Mouse (Mus musculus) cerebellum, adult 2 months (tissue): Measurements from ENCODE around the gene Ina. TPM values are rescaled to one million over a fixed set of nuclear protein-coding genes. Genes with fewer than 3 reads are reported as not detected.
"Not testable (repeated sequence)": the region's sequence is repeated elsewhere in the genome, so short reads cannot be mapped to it uniquely, and the experiment has no call there.

Source experiments
- DNase-seq, 2 experiments: peaks; one replicate each; pipeline ENCODE4 v3.0.0; 2021
- H3K27ac ChIP-seq: fragments of 200-500 bp; 2 replicates; pipeline ENCODE4 v1.5.1; 2012; ENCODE audit warnings: low read length, control low read depth, inconsistent platforms; ENCODE audit not compliant: insufficient read depth
- H3K27me3 ChIP-seq: fragments of 200-500 bp; 2 replicates; pipeline ENCODE4 v1.6.1; 2012; ENCODE audit warnings: inconsistent platforms, mild to moderate bottlenecking, low read length, moderate library complexity; ENCODE audit not compliant: control insufficient read depth, insufficient read depth
- H3K4me1 ChIP-seq: fragments of 200-500 bp; 2 replicates; pipeline ENCODE4 v1.6.1; 2011; ENCODE audit warnings: low read length; ENCODE audit not compliant: control insufficient read depth, insufficient read depth
- H3K4me3 ChIP-seq: fragments of 200-500 bp; replicated peaks from 2 replicates; pipeline ENCODE3; 2011; ENCODE audit warnings: mild to moderate bottlenecking, low read depth, low read length, control low read depth; ENCODE audit not compliant: insufficient read depth
- CTCF ChIP-seq: fragments of 200-500 bp; IDR thresholded peaks from 2 replicates; pipeline ENCODE4 v1.5.1; 2011; ENCODE audit warnings: low read depth, mild to moderate bottlenecking, control low read depth, low read length, moderate library complexity, borderline replicate concordance; ENCODE audit not compliant: insufficient read depth
- POLR2A ChIP-seq: fragments of 200-500 bp; IDR thresholded peaks from 2 replicates; pipeline ENCODE4 v1.6.1; 2011; ENCODE audit warnings: low read length, control low read depth, borderline replicate concordance; ENCODE audit not compliant: insufficient read depth
- WGBS: fragments of 180-500 bp; shearing (Covaris S2); methylation state at CpG from one replicate; pipeline ENCODE4 v1.1.7; 2018; 5-methylcytosine and 5-hydroxymethylcytosine counted together
- polyA plus RNA-seq: library from polyadenylated mRNA; depleted of rRNA; stranded (reverse); fragments of >200 nt; gene quantifications from 2 replicates; pipeline ENCODE4 v1.2.3, GENCODE M21; 2012

Gene Ina
- polyA plus RNA-seq, 1 experiment, result 232 TPM

DNA sequence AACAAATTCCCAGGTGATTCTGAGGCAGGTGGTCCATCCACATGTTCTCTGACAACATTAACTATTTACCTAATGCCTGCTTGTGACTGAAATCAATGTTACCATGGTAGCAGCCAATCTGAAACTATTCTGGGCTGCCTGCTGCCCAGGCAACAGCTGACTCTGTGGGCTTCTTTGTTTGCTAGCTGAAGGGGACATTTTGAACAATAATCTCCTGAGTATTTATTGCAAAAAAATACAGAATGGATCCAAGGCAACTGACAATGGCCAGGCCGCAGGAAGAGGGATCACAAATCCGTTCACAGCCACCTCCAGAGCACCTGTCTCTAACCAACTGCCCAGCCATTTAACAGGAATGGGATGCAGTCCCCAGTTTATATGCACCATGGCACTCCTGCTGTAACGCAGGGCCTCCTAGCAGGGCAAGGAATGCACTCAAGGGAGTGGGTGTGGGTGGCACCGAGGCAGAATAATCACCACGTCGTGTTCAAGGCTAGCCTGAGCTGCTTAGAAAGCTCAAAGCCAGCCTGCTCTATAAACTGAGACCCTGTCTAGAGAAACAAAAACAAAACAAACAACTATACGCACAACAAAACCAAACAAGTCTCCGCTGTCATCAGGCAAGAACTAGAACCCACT is 43.3 kb upstream of the Ina start:
- 60% methylated on average over 8 of the region's 8 CpGs for WGBS
- no peaks in the 10 kb centered on the region for H3K27me3 ChIP-seq
- no peak for DNase-seq
- no peak overlapping the region for H3K4me3 ChIP-seq
- H3K4me1 ChIP-seq, result peaks cover 22% of the 10 kb centered on the region
- TF ChIP-seq CTCF (no peak), POLR2A (no peak)
- H3K27ac ChIP-seq, result no peak overlapping the region

DNA sequence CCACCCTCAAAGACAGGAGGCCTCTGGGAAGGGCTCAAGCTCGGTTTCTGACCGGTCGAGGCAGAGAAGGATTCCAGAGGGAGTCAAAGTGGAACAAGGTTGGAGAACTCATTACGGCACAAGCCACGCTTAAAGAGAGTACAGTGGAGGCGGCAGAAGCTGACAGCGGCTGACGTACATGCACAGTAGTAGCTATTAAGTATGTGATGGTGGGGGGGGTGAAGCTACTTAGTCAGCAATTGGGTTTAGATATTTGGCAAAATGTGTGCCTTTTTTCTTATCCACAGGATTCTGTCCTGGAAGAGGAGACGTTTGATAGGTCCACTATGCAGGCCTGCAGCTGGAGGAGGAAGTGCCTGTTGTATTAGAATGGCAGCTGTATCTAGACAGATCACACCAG is 42.8 kb upstream of the Ina start:
- WGBS, result 83% methylated on average over 9 of the region's 9 CpGs
- DNase-seq, result no peak

DNA sequence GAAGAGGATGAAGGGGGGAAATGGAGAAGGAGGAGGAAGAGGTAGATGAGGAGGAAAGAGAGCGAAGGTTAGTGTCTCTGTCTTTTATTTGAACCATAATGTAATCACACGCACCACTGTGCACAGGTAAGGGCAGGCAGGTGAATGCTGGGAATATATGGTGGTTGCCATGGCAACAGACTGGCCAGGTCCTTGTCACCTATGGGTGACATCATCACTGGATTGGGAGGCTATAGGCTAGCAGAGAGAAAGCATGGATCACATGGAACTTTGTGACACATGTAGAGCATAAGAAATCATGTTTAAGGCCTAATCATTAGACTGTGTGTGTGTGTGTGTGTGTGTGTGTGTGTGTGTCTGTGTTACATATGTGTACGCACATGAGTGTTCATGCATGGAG is 42.3 kb upstream of the Ina start:
- Histone ChIP-seq H3K27ac (no peak overlapping the region), H3K27me3 (no peaks in the 10 kb centered on the region), H3K4me1 (peaks cover 22% of the 10 kb centered on the region), H3K4me3 (no peak overlapping the region)
- WGBS, result 97% methylated on average over 3 of the region's 3 CpGs
- TF ChIP-seq CTCF (no peak), POLR2A (no peak)
- DNase-seq, result no peak

More for the DNA sequence above, 42.8 kb upstream of the Ina start:
- H3K27me3 ChIP-seq, result no peaks in the 10 kb centered on the region
- H3K4me1 ChIP-seq, result peaks cover 22% of the 10 kb centered on the region
- TF ChIP-seq POLR2A, result no peak
- TF ChIP-seq CTCF, result no peak
- H3K4me3 ChIP-seq, result no peak overlapping the region
- H3K27ac ChIP-seq, result no peak overlapping the region

DNA sequence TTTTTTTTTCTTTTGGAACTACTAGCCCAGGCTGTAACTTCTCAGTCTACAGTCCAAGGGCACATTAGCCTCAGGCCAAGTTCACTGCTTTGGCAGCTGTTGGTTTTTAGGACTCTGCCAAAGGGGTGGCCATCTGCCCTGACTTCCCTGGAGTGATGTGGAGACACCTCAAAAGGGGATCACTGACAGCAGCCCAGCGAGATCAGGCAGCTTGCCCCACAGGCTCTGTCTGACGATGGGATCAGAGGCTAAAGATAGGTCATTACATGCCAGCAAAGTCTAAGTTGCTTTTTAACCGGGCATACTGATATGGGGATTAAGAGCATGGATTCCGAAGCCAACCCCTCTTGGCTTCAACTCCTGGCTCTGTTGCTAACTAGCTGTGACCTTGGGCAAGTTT is 38.9 kb upstream of the Ina start:
- Histone ChIP-seq H3K27me3 (no peaks in the 10 kb centered on the region), H3K4me1 (peaks cover 13% of the 10 kb centered on the region), H3K27ac (no peak overlapping the region), H3K4me3 (no peak overlapping the region)
- no peak for TF ChIP-seq CTCF
- no peak for TF ChIP-seq POLR2A
- peak; percentile 50 to 61 for DNase-seq
- 21% methylated on average over 4 of the region's 4 CpGs for WGBS

DNA sequence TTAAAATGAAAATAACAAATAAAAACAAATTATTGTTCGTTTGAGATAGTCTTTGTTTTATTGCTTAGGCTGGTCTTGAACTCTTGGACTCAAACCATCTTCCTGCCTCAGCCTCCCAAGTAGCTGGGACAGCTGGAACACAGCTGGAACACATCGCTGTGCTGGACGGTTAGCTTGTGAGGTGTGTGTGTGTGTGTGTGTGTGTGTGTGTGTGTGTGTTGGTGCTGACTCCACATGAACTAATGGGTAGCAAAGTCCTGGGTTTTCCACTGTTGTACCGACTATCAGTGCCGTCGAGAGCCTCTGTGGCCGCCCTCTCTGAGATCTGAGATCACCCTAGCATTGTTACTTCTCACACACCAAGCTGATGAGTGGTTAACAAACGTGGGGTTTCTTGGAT is 38.5 kb upstream of the Ina start:
- Histone ChIP-seq H3K27ac (no peak overlapping the region), H3K4me1 (peaks cover 13% of the 10 kb centered on the region), H3K4me3 (no peak overlapping the region), H3K27me3 (no peaks in the 10 kb centered on the region)
- WGBS, result 77% methylated on average over 8 of the region's 8 CpGs
- DNase-seq, result no peak
- no peak for TF ChIP-seq POLR2A
- no peak for TF ChIP-seq CTCF

DNA sequence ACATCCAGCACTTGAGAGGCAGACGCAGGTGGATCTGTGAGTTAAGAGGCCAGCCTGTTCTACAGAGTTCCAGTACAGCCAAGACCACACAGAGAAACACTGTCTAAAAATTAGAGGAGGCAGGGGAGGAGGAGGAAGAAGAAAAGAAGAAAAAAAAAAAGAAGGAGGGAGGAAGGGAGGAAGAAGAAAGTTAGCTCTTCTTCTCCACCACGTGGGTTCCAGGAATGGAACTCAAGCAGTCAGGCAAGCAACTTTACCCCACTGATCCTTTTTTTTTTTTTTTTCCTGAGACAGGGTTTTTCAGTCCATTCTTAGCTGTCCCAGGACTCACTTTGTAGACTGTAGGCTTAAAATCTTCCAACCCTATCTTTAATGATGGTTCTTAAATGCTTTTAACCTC is 37.8 kb upstream of the Ina start:
- DNase-seq, result no peak
- Histone ChIP-seq H3K4me3 (no peak overlapping the region), H3K4me1 (peaks cover 6% of the 10 kb centered on the region; the same call in 1 of the 2 replicates), H3K27ac (no peak overlapping the region), H3K27me3 (no peaks in the 10 kb centered on the region)
- TF ChIP-seq POLR2A (no peak), CTCF (no peak)
- WGBS, result 84% methylated on average over 2 of the region's 2 CpGs

DNA sequence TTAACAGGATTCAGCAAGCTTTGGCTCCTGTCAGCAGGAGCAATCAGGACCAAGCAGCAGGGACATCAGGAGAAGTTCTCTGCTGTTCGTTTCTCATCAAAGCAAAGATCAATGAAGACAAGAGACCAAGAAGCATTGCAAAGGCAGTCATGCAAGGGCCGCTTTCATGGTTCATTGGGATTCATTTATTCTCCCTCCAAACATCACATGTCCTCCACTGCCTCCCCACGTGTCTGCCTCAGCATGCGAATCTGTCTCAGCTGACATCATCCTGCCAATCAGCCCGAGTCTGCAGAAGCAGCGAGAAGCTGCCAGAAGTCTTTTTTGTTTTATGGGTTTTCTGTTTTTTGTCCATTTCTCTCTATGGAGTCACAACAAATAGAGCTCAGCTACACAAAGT is 37.0 kb upstream of the Ina start:
- Histone ChIP-seq H3K4me1 (peaks cover 6% of the 10 kb centered on the region; the same call in 1 of the 2 replicates), H3K4me3 (no peak overlapping the region), H3K27me3 (no peaks in the 10 kb centered on the region), H3K27ac (no peak overlapping the region)
- TF ChIP-seq CTCF (no peak), POLR2A (no peak)
- 25% methylated on average over 6 of the region's 6 CpGs for WGBS
- DNase-seq, result no peak

DNA sequence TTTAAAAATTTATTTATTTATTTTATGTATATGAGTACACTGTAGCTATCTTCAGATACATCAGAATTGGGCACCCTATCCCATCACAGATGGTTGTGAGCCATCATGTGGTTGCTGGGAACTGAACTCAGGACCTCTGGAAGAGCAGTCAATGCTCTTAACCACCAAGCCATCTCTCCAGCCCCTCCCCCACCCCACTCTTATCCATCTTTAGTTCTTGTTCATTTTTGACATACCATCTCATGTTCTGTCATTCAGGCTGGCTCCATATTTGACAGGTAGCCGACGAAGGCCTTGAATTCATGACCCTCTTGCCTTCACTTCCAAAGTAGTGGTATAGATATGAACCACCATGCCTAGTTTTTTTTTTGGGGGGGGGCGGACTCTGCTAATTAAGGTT is 36.4 kb upstream of the Ina start:
- H3K4me1 ChIP-seq, DNase-seq, H3K27ac ChIP-seq, H3K4me3 ChIP-seq, H3K27me3 ChIP-seq: not testable (repeated sequence)
- over 99% methylated on average over 3 of the region's 3 CpGs for WGBS
